Mouse (Mus musculus) intestine, embryonic 15.5 days (tissue): ENCODE results near the gene Gm45837. TPM values are rescaled to one million over a fixed set of nuclear protein-coding genes. Genes with fewer than 3 reads are reported as not detected.
A peak's percentile ranks its signal among the peaks of the same experiment; 100 is the strongest.

Experiments used
- ATAC-seq: fragments of 200-750 bp; cut with Nextera tagmentation; 2 replicates; pipeline ENCODE4 v1.8.0; 2017; ENCODE audit warnings: moderate TSS enrichment, moderate library complexity
- H3K27ac ChIP-seq: fragments of 300-500 bp; sonication (generic); 2 replicates; pipeline ENCODE4 v1.5.1; 2015; ENCODE audit warnings: mild to moderate bottlenecking, inconsistent platforms
- H3K27me3 ChIP-seq: fragments of 300-500 bp; sonication (generic); replicated peaks from 2 replicates; pipeline ENCODE4 v1.6.1; 2015; ENCODE audit warnings: inconsistent platforms
- H3K36me3 ChIP-seq: fragments of 300-500 bp; sonication (generic); 2 replicates; pipeline ENCODE4 v1.6.1; 2015; ENCODE audit warnings: inconsistent platforms
- H3K4me1 ChIP-seq: fragments of 300-500 bp; sonication (generic); replicated peaks from 2 replicates; pipeline ENCODE4 v1.6.1; 2015; ENCODE audit warnings: inconsistent platforms
- H3K4me2 ChIP-seq: fragments of 300-500 bp; sonication (generic); replicated peaks from 2 replicates; pipeline ENCODE4 v1.6.1; 2015; ENCODE audit warnings: mild to moderate bottlenecking, inconsistent platforms
- H3K4me3 ChIP-seq: fragments of 300-500 bp; sonication (generic); replicated peaks from 2 replicates; pipeline ENCODE4 v1.5.1; 2015; ENCODE audit warnings: inconsistent platforms
- H3K9ac ChIP-seq: fragments of 300-500 bp; sonication (generic); 2 replicates; pipeline ENCODE4 v1.6.1; 2015; ENCODE audit warnings: inconsistent platforms
- H3K9me3 ChIP-seq: fragments of 300-500 bp; sonication (generic); 2 replicates; pipeline ENCODE4 v1.6.1; 2016; ENCODE audit warnings: inconsistent platforms
- WGBS: fragments of 180-500 bp; shearing (Covaris S2); methylation state at CpG from one replicate; pipeline ENCODE4 v1.1.7; 2015; 5-methylcytosine and 5-hydroxymethylcytosine counted together
- polyA plus RNA-seq: library from polyadenylated mRNA; unstranded; fragments of >200 nt; fragmentation: Nextera tagmentation; extraction: Ambion mirVana; gene quantifications from 2 replicates; pipeline ENCODE4 v1.2.1, GENCODE M21; 2015

The Gm45837 gene
- polyA plus RNA-seq, 1 experiment from 2014 or later: 3.5 TPM

DNA sequence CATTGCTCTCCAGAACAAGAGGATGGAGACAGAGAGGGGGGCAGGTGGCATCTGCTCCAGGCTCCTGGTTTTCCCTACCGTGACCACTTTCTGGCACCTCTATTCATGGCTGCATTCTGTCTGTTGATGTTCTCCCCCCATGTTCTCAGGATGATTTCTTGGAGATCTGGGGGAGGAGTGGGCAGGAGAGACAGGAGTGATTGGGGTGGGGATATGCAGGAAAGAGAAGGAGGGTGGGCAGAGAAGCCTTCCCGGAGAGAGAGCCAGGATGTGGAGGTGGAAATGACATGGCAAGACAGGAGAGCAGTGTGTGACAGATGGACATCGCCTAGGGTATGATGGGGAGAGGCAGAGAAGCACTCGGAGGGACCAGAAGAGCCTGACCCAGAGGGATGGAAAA, 65.8 kb downstream of the Gm45837 start:
- no peak overlapping the region for H3K4me3 ChIP-seq
- H3K9ac ChIP-seq: no peak overlapping the region
- H3K36me3 ChIP-seq: no peaks in the 10 kb centered on the region
- no peak for ATAC-seq
- peaks cover 13% of the 10 kb centered on the region for H3K4me1 ChIP-seq
- H3K4me2 ChIP-seq: no peak overlapping the region
- H3K27ac ChIP-seq: no peak overlapping the region
- H3K9me3 ChIP-seq: no peaks in the 10 kb centered on the region
- no peaks in the 10 kb centered on the region for H3K27me3 ChIP-seq
- 73% methylated on average over 4 of the region's 4 CpGs for WGBS

- no peak overlapping the region for H3K27ac ChIP-seq
- no peaks in the 10 kb centered on the region for H3K9me3 ChIP-seq
- H3K4me1 ChIP-seq: peaks cover 13% of the 10 kb centered on the region
- 39% methylated on average over 5 of the region's 5 CpGs for WGBS
- H3K4me2 ChIP-seq: no peak overlapping the region
- no peak overlapping the region for H3K4me3 ChIP-seq
- no peak for ATAC-seq
- no peaks in the 10 kb centered on the region for H3K36me3 ChIP-seq
- H3K9ac ChIP-seq: no peak overlapping the region
- H3K27me3 ChIP-seq: no peaks in the 10 kb centered on the region
Observed at GRCm38 (mm10) chr7:101477200-101477599, 66.5 kb downstream of the Gm45837 start.

- Histone ChIP-seq H3K4me3 (no peak overlapping the region), H3K9ac (no peak overlapping the region), H3K4me2 (no peak overlapping the region), H3K27me3 (no peaks in the 10 kb centered on the region), H3K4me1 (0 out of 2 replicates have a peak, but pooled peaks cover 4% of the 10 kb centered on the region), H3K9me3 (no peaks in the 10 kb centered on the region), H3K36me3 (no peaks in the 10 kb centered on the region), H3K27ac (no peak overlapping the region)
- ATAC-seq: no peak
- 71% methylated on average over 5 of the region's 5 CpGs for WGBS
Observed at GRCm38 (mm10) chr7:101478099-101478498, 67.4 kb downstream of the Gm45837 start.

- no peak overlapping the region for H3K27ac ChIP-seq
- 0 out of 2 replicates have a peak, but pooled peaks cover 2% of the 10 kb centered on the region for H3K4me1 ChIP-seq
- no peaks in the 10 kb centered on the region for H3K36me3 ChIP-seq
- no peaks in the 10 kb centered on the region for H3K27me3 ChIP-seq
- 55% methylated on average over 4 of the region's 4 CpGs for WGBS
- no peak for ATAC-seq
- H3K4me3 ChIP-seq: no peak overlapping the region
- H3K9ac ChIP-seq: no peak overlapping the region
- H3K9me3 ChIP-seq: no peaks in the 10 kb centered on the region
- H3K4me2 ChIP-seq: no peak overlapping the region
Observed at GRCm38 (mm10) chr7:101479841-101480240, 69.2 kb downstream of the Gm45837 start.

DNA sequence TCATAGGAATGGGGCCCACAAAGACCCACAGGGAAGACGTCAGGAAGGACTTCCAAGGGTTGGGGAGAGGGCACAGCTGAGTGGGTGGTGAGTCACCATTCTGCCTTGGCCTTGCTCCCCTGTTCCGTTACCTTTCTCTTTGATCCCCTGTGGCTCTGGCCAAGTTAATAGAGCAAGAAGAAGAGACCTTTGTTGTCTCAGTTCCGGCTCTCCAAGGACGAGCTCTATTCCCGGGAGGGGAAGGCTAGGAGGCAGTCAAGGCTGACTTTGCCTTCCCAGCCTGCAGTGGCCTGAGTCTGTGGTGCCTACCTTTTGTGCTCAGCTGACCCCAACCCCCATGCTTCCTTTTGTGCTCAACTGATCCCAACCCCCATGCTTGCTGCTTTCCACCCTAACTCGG, 70.0 kb downstream of the Gm45837 start:
- H3K27ac ChIP-seq: no peak overlapping the region
- WGBS: 60% methylated on average over 6 of the region's 6 CpGs

GRCm38 (mm10) chr7:101481872-101482498, 71.3 kb downstream of the Gm45837 start:
- ATAC-seq: no peak
- no peak overlapping the region for H3K27ac ChIP-seq
- H3K4me2 ChIP-seq: no peak overlapping the region
- 0 out of 2 replicates have a peak, but pooled peaks cover 2% of the 10 kb centered on the region for H3K4me1 ChIP-seq
- no peaks in the 10 kb centered on the region for H3K9me3 ChIP-seq
- H3K9ac ChIP-seq: no peak overlapping the region
- H3K4me3 ChIP-seq: no peak overlapping the region
- no peaks in the 10 kb centered on the region for H3K36me3 ChIP-seq
- 57% methylated on average over 8 of the region's 8 CpGs for WGBS
- H3K27me3 ChIP-seq: no peaks in the 10 kb centered on the region

More for the DNA sequence above, 70.0 kb downstream of the Gm45837 start:
- H3K4me2 ChIP-seq: no peak overlapping the region
- H3K4me3 ChIP-seq: no peak overlapping the region
- 0 out of 2 replicates have a peak, but pooled peaks cover 2% of the 10 kb centered on the region for H3K4me1 ChIP-seq
- no peaks in the 10 kb centered on the region for H3K27me3 ChIP-seq
- no peaks in the 10 kb centered on the region for H3K36me3 ChIP-seq
- H3K9ac ChIP-seq: no peak overlapping the region
- H3K9me3 ChIP-seq: no peaks in the 10 kb centered on the region
- no peak for ATAC-seq

DNA sequence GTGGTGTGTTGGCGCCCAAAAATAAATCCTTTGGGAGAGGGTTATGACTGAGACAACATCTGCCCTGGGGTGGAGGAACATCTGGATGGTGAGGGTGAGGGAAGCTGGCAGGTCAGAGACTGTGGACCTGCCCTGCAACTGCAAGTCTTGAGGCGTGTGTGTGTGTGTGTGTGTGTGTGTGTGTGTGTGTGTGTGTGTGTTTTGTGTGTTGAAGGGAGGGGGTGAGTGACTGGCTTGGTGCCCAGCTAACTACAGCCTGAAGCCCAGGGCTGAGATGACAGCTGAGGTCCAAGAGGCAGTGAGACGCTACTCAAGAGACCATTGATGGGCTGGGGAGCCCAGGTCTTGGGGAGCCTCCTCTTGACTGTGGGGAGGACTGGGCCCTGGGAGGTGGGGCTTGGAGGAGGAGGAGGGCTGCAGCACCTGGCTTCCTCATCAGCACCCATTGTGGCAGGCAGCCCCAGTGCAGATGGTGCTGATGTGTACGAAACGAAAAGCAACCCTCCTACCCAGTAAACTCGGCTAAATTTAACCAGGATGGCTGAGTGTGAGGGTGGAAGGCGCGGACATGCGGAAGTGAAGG, 71.9 kb downstream of the Gm45837 start:
- no peaks in the 10 kb centered on the region for H3K27me3 ChIP-seq
- 73% methylated on average over 9 of the region's 9 CpGs for WGBS
- 0 out of 2 replicates have a peak, but pooled peaks cover 2% of the 10 kb centered on the region for H3K4me1 ChIP-seq
- H3K4me3 ChIP-seq: no peak overlapping the region
- no peak overlapping the region for H3K4me2 ChIP-seq
- no peak overlapping the region for H3K9ac ChIP-seq
- H3K9me3 ChIP-seq: no peaks in the 10 kb centered on the region
- ATAC-seq: no peak
- H3K36me3 ChIP-seq: no peaks in the 10 kb centered on the region
- H3K27ac ChIP-seq: no peak overlapping the region

- no peak overlapping the region for H3K27ac ChIP-seq
- no peak overlapping the region for H3K4me3 ChIP-seq
- WGBS: 66% methylated on average over 9 of the region's 9 CpGs
- H3K4me1 ChIP-seq: 0 out of 2 replicates have a peak, but pooled peaks cover 2% of the 10 kb centered on the region
- ATAC-seq: no peak
- H3K9ac ChIP-seq: no peak overlapping the region
- H3K27me3 ChIP-seq: no peaks in the 10 kb centered on the region
- H3K36me3 ChIP-seq: no peaks in the 10 kb centered on the region
- no peak overlapping the region for H3K4me2 ChIP-seq
- H3K9me3 ChIP-seq: no peaks in the 10 kb centered on the region
Observed at GRCm38 (mm10) chr7:101483498-101484115, 72.9 kb downstream of the Gm45837 start.

GRCm38 (mm10) chr7:101487102-101487501, 76.4 kb downstream of the Gm45837 start:
- no peaks in the 10 kb centered on the region for H3K27me3 ChIP-seq
- no peaks in the 10 kb centered on the region for H3K9me3 ChIP-seq
- H3K4me3 ChIP-seq: no peak overlapping the region
- H3K9ac ChIP-seq: no peak overlapping the region
- 70% methylated on average over 5 of the region's 5 CpGs for WGBS
- ATAC-seq: peak; percentile 49
- H3K4me1 ChIP-seq: 0 out of 2 replicates have a peak, but pooled peaks cover 2% of the 10 kb centered on the region
- no peak overlapping the region for H3K4me2 ChIP-seq
- no peaks in the 10 kb centered on the region for H3K36me3 ChIP-seq
- H3K27ac ChIP-seq: no peak overlapping the region

DNA sequence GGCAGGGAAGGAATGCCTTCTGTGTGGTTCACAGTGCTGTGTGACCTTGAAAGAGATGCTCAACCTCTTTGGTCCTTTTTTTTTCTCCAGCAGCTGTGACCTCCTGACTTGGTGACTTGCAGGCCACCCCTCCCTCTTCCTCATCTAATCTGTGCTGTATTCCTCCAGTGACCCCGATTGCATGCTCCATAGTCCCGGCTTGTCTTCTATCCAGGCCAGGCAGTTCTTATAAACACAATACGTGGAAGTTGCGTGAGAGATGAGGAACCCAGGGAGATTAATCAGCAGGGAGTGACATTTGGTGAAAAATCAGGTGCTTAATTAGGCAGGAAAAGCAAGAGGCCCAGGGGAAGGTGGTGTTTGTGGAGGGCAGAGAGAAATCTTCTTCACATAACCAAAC, 80.3 kb downstream of the Gm45837 start:
- ATAC-seq: no peak
- Histone ChIP-seq H3K27me3 (no peaks in the 10 kb centered on the region), H3K4me3 (no peak overlapping the region), H3K4me1 (no peaks in the 10 kb centered on the region), H3K27ac (no peak overlapping the region), H3K9me3 (no peaks in the 10 kb centered on the region), H3K9ac (no peak overlapping the region), H3K4me2 (no peak overlapping the region), H3K36me3 (no peaks in the 10 kb centered on the region)
- 41% methylated on average over 4 of the region's 4 CpGs for WGBS

DNA sequence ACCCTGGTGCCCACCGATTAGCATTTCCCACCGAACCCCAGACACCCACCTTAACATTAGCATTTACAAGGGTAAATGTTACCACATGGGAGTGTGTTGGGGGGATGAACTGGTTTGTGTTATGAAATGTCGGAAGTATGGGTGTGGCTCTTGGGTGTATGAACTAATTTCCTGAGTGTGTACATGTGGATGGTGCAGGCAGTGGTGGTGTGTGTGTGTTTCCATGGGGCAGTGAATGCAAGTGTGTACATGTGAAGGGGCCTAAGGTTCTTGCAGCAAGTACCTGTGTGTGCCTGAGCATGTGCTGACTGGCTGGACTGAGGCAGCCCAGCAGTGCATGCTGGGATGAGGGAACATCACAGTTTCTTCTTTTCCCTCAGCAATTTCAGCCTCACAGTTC, 87.7 kb downstream of the Gm45837 start:
- Histone ChIP-seq H3K27me3 (peaks cover 13% of the 10 kb centered on the region; the same call in 1 of the 2 replicates), H3K27ac (no peak overlapping the region), H3K36me3 (no peaks in the 10 kb centered on the region), H3K4me1 (no peaks in the 10 kb centered on the region), H3K9ac (no peak overlapping the region), H3K9me3 (no peaks in the 10 kb centered on the region), H3K4me2 (no peak overlapping the region), H3K4me3 (no peak overlapping the region)
- ATAC-seq: no peak
- 77% methylated on average over 3 of the region's 3 CpGs for WGBS

DNA sequence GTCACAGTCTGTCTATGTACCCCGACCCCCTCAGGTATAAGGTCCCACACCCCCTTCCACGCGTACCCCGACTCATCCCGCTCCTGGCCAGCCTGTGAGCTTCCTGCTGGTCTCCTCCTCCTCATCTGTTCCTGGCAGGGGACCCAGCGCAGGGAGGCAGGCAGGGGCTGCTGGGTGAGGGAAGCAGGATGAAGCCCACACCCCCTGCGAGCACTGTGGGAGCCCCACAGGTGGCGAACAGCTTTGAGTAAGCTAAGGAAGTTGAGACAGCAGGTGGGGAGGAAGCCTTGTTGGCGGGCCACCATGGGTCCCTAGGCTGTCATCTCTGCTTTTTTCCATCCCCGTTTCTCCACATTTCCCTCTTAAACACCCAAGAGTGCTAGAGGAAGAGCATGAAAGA, 88.6 kb downstream of the Gm45837 start:
- Histone ChIP-seq H3K9me3 (no peaks in the 10 kb centered on the region), H3K36me3 (no peaks in the 10 kb centered on the region), H3K27me3 (peaks cover 22% of the 10 kb centered on the region; the same call in 1 of the 2 replicates), H3K4me1 (peaks cover 7% of the 10 kb centered on the region; the same call in 1 of the 2 replicates), H3K27ac (no peak overlapping the region), H3K9ac (no peak overlapping the region), H3K4me2 (no peak overlapping the region), H3K4me3 (no peak overlapping the region)
- WGBS: 44% methylated on average over 10 of the region's 10 CpGs
- ATAC-seq: no peak
